Mouse (Mus musculus) erythroblast, adult 5-6 weeks (primary cell): ENCODE data around the gene Bloc1s4. TPM values are rescaled to one million over a fixed set of nuclear protein-coding genes. Genes with fewer than 3 reads are reported as not detected.

Experiments used
- ATAC-seq: replicated peaks from 2 replicates; pipeline ENCODE4 v1.8.0; 2016; ENCODE audit warnings: moderate number of reproducible peaks, mild to moderate bottlenecking, moderate TSS enrichment, inconsistent platforms; ENCODE audit not compliant: poor library complexity, low FRiP score, severe bottlenecking
- total RNA-seq, 2 experiments: library from RNA; stranded (forward) in 1 of 2; stranded (reverse) in 1 of 2; fragments of 150-400 nt in 1 of 2; fragments of 200-764, 138-1000 nt in 1 of 2; gene quantifications; 2 replicates each; pipeline versions ENCODE4 v1.2.3 to v1.2.4; 2015 to 2017; ENCODE audit warnings: low replicate concordance in 2 of 2

Bloc1s4 gene
- total RNA-seq, 2 experiments from 2014 or later: 2.3 to 8.3 TPM

GRCm38 (mm10) chr5:36747071-36747470, 1.4 kb downstream of the Bloc1s4 start:
- no peak for ATAC-seq

- ATAC-seq: peak; percentile 61
These were observed 6.2 kb downstream of the Bloc1s4 start for GRCm38 (mm10) chr5:36742126-36742848.

GRCm38 (mm10) chr5:36739829-36740228, 8.6 kb downstream of the Bloc1s4 start:
- ATAC-seq: peak; percentile 48

- ATAC-seq: no peak
These were observed 9.4 kb downstream of the Bloc1s4 start for GRCm38 (mm10) chr5:36738799-36739615.

- ATAC-seq: no peak
These were observed 10.7 kb downstream of the Bloc1s4 start for GRCm38 (mm10) chr5:36737765-36738164.

- ATAC-seq: peak; percentile 79
These were observed 12.4 kb downstream of the Bloc1s4 start for GRCm38 (mm10) chr5:36736009-36736408.

- peak; percentile 22 for ATAC-seq
These were observed 13.3 kb downstream of the Bloc1s4 start for GRCm38 (mm10) chr5:36735106-36735505.

GRCm38 (mm10) chr5:36733405-36733804, 15.0 kb downstream of the Bloc1s4 start:
- peak; percentile 47 for ATAC-seq

GRCm38 (mm10) chr5:36731901-36732652, 16.4 kb downstream of the Bloc1s4 start:
- peak; percentile 51 for ATAC-seq

- ATAC-seq: no peak
These were observed 17.8 kb downstream of the Bloc1s4 start for GRCm38 (mm10) chr5:36730689-36731088.

- no peak for ATAC-seq
These were observed 18.5 kb downstream of the Bloc1s4 start for GRCm38 (mm10) chr5:36729923-36730322.

GRCm38 (mm10) chr5:36729086-36729473, 19.4 kb downstream of the Bloc1s4 start:
- ATAC-seq: no peak

- ATAC-seq: no peak
These were observed 19.9 kb downstream of the Bloc1s4 start for GRCm38 (mm10) chr5:36728403-36729085.

- no peak for ATAC-seq
These were observed 20.7 kb downstream of the Bloc1s4 start for GRCm38 (mm10) chr5:36727776-36728175.

- ATAC-seq: no peak
These were observed 21.3 kb downstream of the Bloc1s4 start for GRCm38 (mm10) chr5:36727136-36727535.

GRCm38 (mm10) chr5:36726387-36726801, 22.1 kb downstream of the Bloc1s4 start:
- ATAC-seq: peak; percentile 71

GRCm38 (mm10) chr5:36725861-36726260, 22.6 kb downstream of the Bloc1s4 start:
- no peak for ATAC-seq

GRCm38 (mm10) chr5:36724274-36724673, 24.2 kb downstream of the Bloc1s4 start:
- ATAC-seq: no peak

- ATAC-seq: no peak
These were observed 25.1 kb downstream of the Bloc1s4 start for GRCm38 (mm10) chr5:36723356-36723755.

- peak; percentile 36 for ATAC-seq
These were observed 26.0 kb downstream of the Bloc1s4 start for GRCm38 (mm10) chr5:36722415-36722856.
